Mouse (Mus musculus): ENCODE data around the gene Grhl3. TPM values are rescaled to one million over a fixed set of nuclear protein-coding genes. Genes with fewer than 3 reads are reported as not detected.

Gene Grhl3
- polyA plus RNA-seq, 1 experiment from 2014 or later, result 4.3 TPM

DNA sequence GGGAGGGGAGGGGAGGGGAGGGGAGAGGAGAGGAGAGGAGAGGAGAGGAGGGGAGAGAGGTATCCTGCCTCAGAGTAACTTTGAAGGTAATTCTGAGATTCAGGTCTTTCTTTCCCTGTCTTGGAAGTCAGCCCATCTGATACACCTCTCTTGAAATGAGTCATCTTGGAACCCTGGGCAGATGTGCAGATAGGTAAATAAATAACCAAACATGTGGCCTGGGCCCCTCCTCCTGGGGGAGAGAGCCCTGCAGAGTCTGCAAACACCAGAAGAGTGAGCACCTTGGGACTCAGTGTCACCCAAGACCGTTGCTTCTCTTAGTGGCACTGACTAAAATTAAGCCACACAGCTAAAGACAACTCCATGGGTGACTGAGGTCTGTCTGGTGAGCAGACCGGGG, 25.6 kb upstream of the Grhl3 start:
- Histone ChIP-seq H3K4me1 (peaks cover 18% of the 10 kb centered on the region), H3K36me3 (no peaks in the 10 kb centered on the region), H3K4me2 (no peak overlapping the region), H3K27ac (no peak overlapping the region), H3K4me3 (no peak overlapping the region), H3K9me3 (no peaks in the 10 kb centered on the region), H3K27me3 (no peaks in the 10 kb centered on the region), H3K9ac (no peak overlapping the region)
- 40% methylated on average over 2 of the region's 2 CpGs for WGBS
- no peak for ATAC-seq (ENCODE audit: borderline replicate concordance, extremely low read depth, low FRiP score, low TSS enrichment)

DNA sequence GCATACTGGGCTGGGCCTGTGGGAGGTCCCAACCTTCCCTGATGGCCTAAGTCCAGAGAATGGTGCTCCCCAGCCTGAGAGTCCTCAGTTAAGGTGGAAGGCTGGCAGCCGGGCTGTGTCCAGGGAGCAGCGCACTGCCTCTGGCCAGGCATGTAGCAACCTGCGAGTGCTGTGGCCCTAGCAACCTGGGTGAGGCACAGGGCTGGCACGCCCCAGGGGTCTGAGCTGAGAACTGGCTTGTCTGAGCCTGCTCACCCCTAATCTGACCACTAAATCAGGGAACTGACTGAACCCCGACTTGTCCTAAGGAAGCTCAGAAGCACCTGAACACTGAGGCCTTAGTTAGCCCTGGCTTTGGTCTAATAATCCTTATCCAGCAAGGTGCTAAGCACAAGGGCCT, 24.1 kb upstream of the Grhl3 start:
- no peaks in the 10 kb centered on the region for H3K27me3 ChIP-seq
- 0 out of 2 replicates have a peak, but pooled peaks have one; percentile 43 for ATAC-seq (ENCODE audit: borderline replicate concordance, extremely low read depth, low FRiP score, low TSS enrichment)
- WGBS, result 87% methylated on average over 5 of the region's 5 CpGs
- no peak overlapping the region for H3K27ac ChIP-seq
- no peak overlapping the region for H3K9ac ChIP-seq
- peaks cover 18% of the 10 kb centered on the region for H3K4me1 ChIP-seq
- H3K36me3 ChIP-seq, result no peaks in the 10 kb centered on the region
- no peak overlapping the region for H3K4me3 ChIP-seq
- no peak overlapping the region for H3K4me2 ChIP-seq
- 0 out of 2 replicates have a peak, but pooled peaks cover 2% of the 10 kb centered on the region for H3K9me3 ChIP-seq

DNA sequence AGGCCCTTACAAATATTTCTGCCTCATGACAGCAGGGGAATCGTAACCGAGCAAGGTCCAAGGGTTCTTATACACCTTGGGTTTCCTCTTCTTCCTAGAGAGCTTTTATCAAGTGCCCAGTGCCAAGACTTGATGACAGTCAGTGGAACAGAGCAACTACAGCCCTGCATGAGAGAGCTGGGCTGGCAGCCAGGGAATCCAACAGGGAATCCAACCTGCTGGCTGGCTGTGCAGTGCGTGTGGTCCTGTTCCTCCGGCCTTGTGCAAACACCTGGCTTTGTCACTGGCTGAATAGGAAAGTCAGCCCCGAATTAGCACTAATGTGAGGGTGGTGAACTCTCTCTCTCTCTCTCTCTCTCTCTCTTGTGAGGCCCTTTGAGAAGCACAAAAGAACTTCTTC, 22.5 kb upstream of the Grhl3 start:
- no peaks in the 10 kb centered on the region for H3K27me3 ChIP-seq
- peak overlapping the region; percentile 85 for H3K27ac ChIP-seq
- no peaks in the 10 kb centered on the region for H3K36me3 ChIP-seq
- WGBS, result 44% methylated on average over 5 of the region's 5 CpGs
- H3K9me3 ChIP-seq, result 0 out of 2 replicates have a peak, but pooled peaks cover 2% of the 10 kb centered on the region
- no peak overlapping the region for H3K4me3 ChIP-seq
- peaks cover 22% of the 10 kb centered on the region for H3K4me1 ChIP-seq
- no peak overlapping the region for H3K9ac ChIP-seq
- ATAC-seq (ENCODE audit: borderline replicate concordance, extremely low read depth, low FRiP score, low TSS enrichment), result peak; percentile 64
- no peak overlapping the region for H3K4me2 ChIP-seq

DNA sequence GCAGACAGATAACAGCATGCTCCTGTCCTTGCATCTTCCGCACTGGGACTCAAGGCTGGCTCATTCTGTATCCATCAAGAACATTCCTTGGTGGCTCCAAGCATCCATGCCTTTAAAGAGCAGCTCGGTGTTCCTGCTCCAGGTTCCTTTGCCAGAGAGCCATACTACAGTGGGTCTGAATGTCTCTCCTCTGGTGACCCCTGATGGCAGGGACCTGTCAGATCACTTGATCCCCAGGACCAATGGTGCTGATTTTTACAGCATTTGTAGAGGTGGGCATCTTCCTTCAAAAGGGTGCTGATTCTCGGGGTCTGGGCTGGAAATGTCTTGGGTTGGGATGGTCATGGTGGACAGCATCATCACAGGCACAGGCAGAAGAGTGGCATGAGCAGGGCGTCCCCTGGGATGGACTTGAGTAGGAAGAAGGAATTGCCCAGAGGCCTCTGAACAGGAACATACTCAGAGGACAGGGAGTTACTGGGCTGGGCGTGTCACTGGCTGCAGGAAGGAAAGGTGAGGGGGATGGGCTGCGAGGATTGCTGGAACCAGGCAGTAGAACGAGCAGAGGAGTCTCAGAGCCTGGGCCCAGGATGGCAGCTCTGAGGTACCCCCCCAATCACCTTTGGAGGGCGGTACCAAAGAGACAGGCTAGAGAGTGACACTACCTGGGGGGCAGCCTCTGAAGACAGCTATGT, 18.3 kb upstream of the Grhl3 start:
- ATAC-seq (ENCODE audit: borderline replicate concordance, extremely low read depth, low FRiP score, low TSS enrichment), result no peak
- no peak overlapping the region for H3K4me2 ChIP-seq
- H3K4me1 ChIP-seq, result peaks cover 9% of the 10 kb centered on the region; the same call in 1 of the 2 replicates
- H3K4me3 ChIP-seq, result no peak overlapping the region
- no peaks in the 10 kb centered on the region for H3K36me3 ChIP-seq
- 0 out of 2 replicates have a peak, but pooled peaks cover 2% of the 10 kb centered on the region for H3K9me3 ChIP-seq
- H3K27me3 ChIP-seq, result no peaks in the 10 kb centered on the region
- H3K9ac ChIP-seq, result no peak overlapping the region
- WGBS, result 60% methylated on average over 8 of the region's 8 CpGs
- H3K27ac ChIP-seq, result no peak overlapping the region

DNA sequence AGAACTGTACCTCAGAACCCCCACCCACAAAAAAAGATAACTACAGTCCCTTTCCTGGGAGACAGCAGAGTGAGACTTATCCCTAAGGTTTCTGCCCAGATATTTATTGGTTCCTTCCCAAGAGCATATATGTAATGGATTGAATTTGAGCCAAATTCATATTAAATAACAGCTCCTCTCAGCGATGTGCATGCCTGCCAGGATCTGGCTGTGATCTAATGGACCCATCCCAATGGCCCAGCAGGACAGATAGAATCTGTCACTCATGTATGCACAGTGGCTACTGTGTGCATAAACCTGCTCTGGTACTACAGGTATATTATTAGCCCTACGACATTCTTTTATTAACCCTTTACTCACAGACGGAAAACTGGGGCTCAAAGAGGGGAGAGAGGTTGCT, 17.7 kb upstream of the Grhl3 start:
- WGBS, result 41% methylated on average over 3 of the region's 3 CpGs
- Histone ChIP-seq H3K4me3 (no peak overlapping the region), H3K9me3 (0 out of 2 replicates have a peak, but pooled peaks cover 2% of the 10 kb centered on the region), H3K4me1 (0 out of 2 replicates have a peak, but pooled peaks cover 4% of the 10 kb centered on the region), H3K4me2 (no peak overlapping the region), H3K36me3 (no peaks in the 10 kb centered on the region), H3K9ac (no peak overlapping the region), H3K27me3 (no peaks in the 10 kb centered on the region), H3K27ac (no peak overlapping the region)
- no peak for ATAC-seq (ENCODE audit: borderline replicate concordance, extremely low read depth, low FRiP score, low TSS enrichment)

DNA sequence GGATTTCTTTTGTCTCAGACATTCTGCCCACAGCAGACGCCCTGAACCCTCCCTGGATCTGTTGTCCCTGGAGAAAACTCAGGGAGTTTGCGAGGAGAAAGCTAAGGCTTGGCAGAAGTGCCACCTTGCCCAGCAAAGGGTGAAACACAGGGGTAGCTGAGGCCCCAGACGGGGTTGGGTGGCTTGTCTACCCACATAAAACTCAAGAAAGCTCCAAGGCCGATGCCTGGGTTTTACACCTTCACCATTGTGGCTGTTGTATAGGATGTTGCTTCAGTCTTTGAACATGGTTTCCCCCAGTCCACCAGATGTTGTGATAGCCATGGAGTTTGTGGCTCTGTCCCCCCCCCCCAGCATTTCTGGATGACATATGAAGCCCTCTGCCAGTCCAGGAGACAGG, 11.4 kb upstream of the Grhl3 start:
- H3K4me2 ChIP-seq, result no peak overlapping the region
- no peaks in the 10 kb centered on the region for H3K4me1 ChIP-seq
- H3K36me3 ChIP-seq, result no peaks in the 10 kb centered on the region
- H3K27ac ChIP-seq, result no peak overlapping the region
- no peak for ATAC-seq (ENCODE audit: borderline replicate concordance, extremely low read depth, low FRiP score, low TSS enrichment)
- no peak overlapping the region for H3K9ac ChIP-seq
- no peak overlapping the region for H3K4me3 ChIP-seq
- WGBS, result 64% methylated on average over 4 of the region's 4 CpGs
- no peaks in the 10 kb centered on the region; the same call in 1 of the 2 replicates for H3K27me3 ChIP-seq
- no peaks in the 10 kb centered on the region for H3K9me3 ChIP-seq

DNA sequence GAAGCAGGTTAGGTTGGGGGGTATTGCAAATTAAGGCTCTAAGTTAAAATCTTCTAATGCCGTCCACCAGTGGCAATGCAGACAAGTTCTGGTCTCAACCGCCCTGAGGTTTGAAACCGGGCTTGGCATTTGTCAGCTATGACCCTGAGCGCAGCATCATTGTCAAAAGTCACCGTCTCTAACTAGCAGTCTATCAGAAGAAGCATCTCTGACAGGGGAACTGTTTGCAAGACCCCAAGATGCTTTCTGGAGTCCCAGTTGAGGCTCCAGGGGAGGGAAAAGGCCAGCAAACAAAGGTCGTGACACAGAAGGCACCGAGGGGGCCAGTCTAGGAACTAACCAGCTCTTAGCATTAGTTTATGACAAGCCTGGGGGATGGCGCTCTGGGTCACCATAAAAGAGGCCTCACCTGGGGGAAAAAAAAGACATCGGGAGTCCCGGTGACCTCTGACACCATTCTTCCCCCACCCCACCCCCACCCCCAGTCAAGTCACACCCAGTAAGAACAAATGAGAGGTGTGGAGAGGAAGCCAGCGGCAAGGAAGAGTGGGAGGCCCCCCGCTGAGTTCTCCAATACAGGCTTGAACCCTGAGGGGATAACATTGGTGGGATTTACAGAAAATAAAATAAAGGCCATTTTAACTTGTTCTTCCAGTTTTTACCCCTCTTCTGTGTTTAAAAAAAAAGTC, 7.9 kb upstream of the Grhl3 start:
- no peak for ATAC-seq (ENCODE audit: borderline replicate concordance, extremely low read depth, low FRiP score, low TSS enrichment)
- Histone ChIP-seq H3K27me3 (no peaks in the 10 kb centered on the region; the same call in 1 of the 2 replicates), H3K9ac (no peak overlapping the region), H3K9me3 (no peaks in the 10 kb centered on the region), H3K36me3 (no peaks in the 10 kb centered on the region), H3K27ac (no peak overlapping the region), H3K4me3 (no peak overlapping the region), H3K4me1 (no peaks in the 10 kb centered on the region), H3K4me2 (no peak overlapping the region)
- WGBS, result 34% methylated on average over 12 of the region's 12 CpGs

DNA sequence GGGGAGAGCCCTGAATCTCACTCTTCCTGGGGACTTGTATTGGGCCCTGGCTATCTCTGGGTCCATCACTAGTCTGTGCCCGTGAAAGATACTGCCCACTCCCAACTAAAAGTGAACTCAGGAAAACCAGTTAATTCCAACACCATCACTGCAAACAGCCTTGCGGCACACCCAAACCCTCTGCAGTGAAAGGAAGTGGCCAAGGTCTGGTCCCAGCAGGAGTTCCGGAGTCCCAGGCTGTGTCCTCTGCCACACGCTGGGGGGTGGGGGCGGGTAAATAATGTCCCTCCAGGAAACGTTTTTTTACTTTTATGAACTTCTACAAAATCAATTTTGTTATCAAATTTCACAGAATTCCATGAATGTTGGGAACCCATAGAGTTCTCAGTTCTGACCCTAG, 6.3 kb upstream of the Grhl3 start:
- no peak overlapping the region for H3K4me2 ChIP-seq
- H3K36me3 ChIP-seq, result no peaks in the 10 kb centered on the region
- 45% methylated on average over 6 of the region's 6 CpGs for WGBS
- H3K9me3 ChIP-seq, result no peaks in the 10 kb centered on the region
- no peak overlapping the region for H3K4me3 ChIP-seq
- H3K27ac ChIP-seq, result no peak overlapping the region
- peaks cover 12% of the 10 kb centered on the region; the same call in 1 of the 2 replicates for H3K27me3 ChIP-seq
- H3K4me1 ChIP-seq, result no peaks in the 10 kb centered on the region
- no peak overlapping the region for H3K9ac ChIP-seq
- no peak for ATAC-seq (ENCODE audit: borderline replicate concordance, extremely low read depth, low FRiP score, low TSS enrichment)

DNA sequence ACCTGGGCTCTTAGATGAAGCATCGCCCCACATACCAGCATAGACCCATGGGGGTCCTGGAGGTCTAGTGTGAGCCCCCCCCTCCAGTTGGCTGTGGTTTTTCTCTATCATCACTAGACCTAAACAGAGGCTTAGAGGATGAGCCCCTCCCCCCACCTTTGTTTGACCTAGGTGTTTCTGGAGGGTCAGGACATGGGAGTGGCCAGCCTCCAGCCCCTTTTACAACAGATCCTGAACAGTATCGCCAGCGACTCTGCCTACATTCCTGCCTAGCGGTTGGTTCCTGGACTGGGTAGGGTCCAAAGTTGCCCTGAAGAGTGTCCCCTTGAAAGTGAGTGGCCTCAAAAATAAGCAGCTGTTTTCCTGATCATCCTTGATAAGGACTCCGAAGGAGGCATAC, 5.1 kb upstream of the Grhl3 start:
- Histone ChIP-seq H3K9ac (no peak overlapping the region), H3K27ac (no peak overlapping the region), H3K27me3 (peaks cover 23% of the 10 kb centered on the region; the same call in 1 of the 2 replicates), H3K4me2 (no peak overlapping the region), H3K4me3 (no peak overlapping the region), H3K36me3 (no peaks in the 10 kb centered on the region), H3K9me3 (no peaks in the 10 kb centered on the region), H3K4me1 (peaks cover 2% of the 10 kb centered on the region)
- ATAC-seq (ENCODE audit: borderline replicate concordance, extremely low read depth, low FRiP score, low TSS enrichment), result no peak
- WGBS, result 75% methylated on average over 5 of the region's 5 CpGs

DNA sequence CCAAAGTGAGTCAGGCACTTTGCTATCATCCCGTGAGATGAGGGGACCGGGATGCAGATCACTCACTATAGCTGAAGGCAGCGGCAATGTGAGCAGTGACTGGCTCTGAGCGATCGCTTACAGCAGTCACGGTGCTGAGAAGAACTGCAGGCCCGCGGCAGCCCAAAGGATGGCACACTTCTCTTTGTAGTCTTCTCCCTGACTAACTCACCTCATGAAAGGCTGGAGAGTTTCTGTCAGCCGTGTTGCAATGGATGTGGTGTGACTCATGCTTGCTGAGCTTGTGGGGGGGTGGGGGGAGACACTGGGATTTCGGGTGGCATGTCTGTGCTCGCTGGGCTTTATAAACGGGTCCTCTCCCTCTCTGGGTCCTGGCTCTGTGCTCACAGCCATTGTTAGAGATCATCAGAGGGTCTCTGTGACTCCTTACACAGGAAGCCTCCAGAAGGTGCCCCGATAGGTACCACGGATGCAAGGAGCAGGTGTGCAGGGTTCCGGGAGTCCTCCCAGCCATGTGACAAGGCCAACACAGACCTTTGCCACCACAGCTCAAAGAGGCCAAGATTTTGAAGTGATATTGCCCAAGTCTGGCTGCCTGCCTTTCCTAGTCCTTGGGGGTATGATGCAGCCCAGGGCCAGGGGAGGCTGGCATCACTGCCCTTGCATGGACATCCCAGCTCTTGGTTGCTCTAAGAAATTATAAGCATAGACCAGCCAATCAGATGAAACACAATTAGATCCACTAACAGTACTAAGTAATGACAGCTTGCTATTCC, 2.1 kb upstream of the Grhl3 start:
- Histone ChIP-seq H3K36me3 (no peaks in the 10 kb centered on the region), H3K9me3 (no peaks in the 10 kb centered on the region), H3K27me3 (peaks cover 51% of the 10 kb centered on the region), H3K4me1 (peaks cover 17% of the 10 kb centered on the region), H3K4me2 (no peak overlapping the region), H3K9ac (no peak overlapping the region), H3K27ac (no peak overlapping the region), H3K4me3 (no peak overlapping the region)
- ATAC-seq (ENCODE audit: borderline replicate concordance, extremely low read depth, low FRiP score, low TSS enrichment), result no peak
- 60% methylated on average over 15 of the region's 15 CpGs for WGBS

DNA sequence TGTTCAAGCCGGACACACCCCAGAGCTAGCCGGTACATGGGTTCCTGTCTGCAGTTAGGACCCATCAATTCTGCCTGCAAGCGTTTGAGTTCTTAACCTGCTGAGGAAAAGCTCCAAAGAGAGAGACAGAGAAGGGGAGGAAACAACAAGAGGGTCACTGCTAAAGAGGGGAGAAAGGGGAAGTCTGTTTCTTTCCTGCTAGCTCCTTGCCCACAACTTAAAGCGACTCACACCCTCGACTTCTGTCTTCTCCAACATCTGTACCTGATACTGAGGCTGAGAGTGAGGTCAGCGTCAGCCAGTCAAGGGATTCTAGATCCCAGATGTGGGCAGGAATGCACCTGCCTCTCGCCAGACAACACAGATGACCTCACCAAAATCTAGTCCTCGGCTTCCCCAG, 1.2 kb downstream of the Grhl3 start:
- WGBS, result 26% methylated on average over 8 of the region's 8 CpGs

More for the DNA sequence above, 1.2 kb downstream of the Grhl3 start:
- Histone ChIP-seq H3K36me3 (no peaks in the 10 kb centered on the region), H3K9me3 (no peaks in the 10 kb centered on the region), H3K27me3 (peaks cover 76% of the 10 kb centered on the region), H3K4me1 (peaks cover 44% of the 10 kb centered on the region), H3K4me3 (no peak overlapping the region), H3K27ac (no peak overlapping the region), H3K9ac (no peak overlapping the region), H3K4me2 (peak overlapping the region; percentile 58)
- no peak for ATAC-seq (ENCODE audit: borderline replicate concordance, extremely low read depth, low FRiP score, low TSS enrichment)
